Mouse (Mus musculus) thymus, adult 2 months (tissue): Measurements from ENCODE around the gene Akr1cl. TPM values are rescaled to one million over a fixed set of nuclear protein-coding genes. Genes with fewer than 3 reads are reported as not detected.

ENCODE experiments used
- DNase-seq: peaks from one replicate; pipeline ENCODE4 v3.0.0; 2021
- H3K27ac ChIP-seq: fragments of 200-500 bp; 2 replicates; pipeline ENCODE4 v1.5.1; 2012; ENCODE audit warnings: low read length, control low read depth; ENCODE audit not compliant: control insufficient read depth, insufficient read depth
- H3K27me3 ChIP-seq: fragments of 200-500 bp; 2 replicates; pipeline ENCODE4 v1.6.1; 2012; ENCODE audit warnings: mild to moderate bottlenecking, low read length, moderate library complexity, mixed read lengths; ENCODE audit not compliant: control insufficient read depth, insufficient read depth
- H3K36me3 ChIP-seq: fragments of 200-500 bp; 2 replicates; pipeline ENCODE4 v1.6.1; 2012; ENCODE audit warnings: mild to moderate bottlenecking, low read length, moderate library complexity; ENCODE audit not compliant: control insufficient read depth, insufficient read depth
- H3K4me1 ChIP-seq: fragments of 200-500 bp; replicated peaks from 2 replicates; pipeline ENCODE4 v1.6.1; 2012; ENCODE audit warnings: low read length; ENCODE audit not compliant: control insufficient read depth, insufficient read depth
- H3K4me3 ChIP-seq: fragments of 200-500 bp; 2 replicates; pipeline ENCODE4 v1.5.1; 2012; ENCODE audit warnings: mild to moderate bottlenecking, low read length, control low read depth, moderate library complexity; ENCODE audit not compliant: control insufficient read depth, insufficient read depth
- CTCF ChIP-seq: fragments of 200-500 bp; IDR thresholded peaks from 2 replicates; pipeline ENCODE4 v1.5.1; 2012; ENCODE audit warnings: mild to moderate bottlenecking, control low read depth, low read length, moderate library complexity, borderline replicate concordance; ENCODE audit not compliant: control insufficient read depth, poor library complexity, insufficient read depth; ENCODE audit errors: extremely low read depth
- POLR2A ChIP-seq: fragments of 200-500 bp; IDR thresholded peaks from 2 replicates; pipeline ENCODE4 v1.6.1; 2012; ENCODE audit warnings: mild to moderate bottlenecking, low read length, control low read depth, moderate library complexity; ENCODE audit not compliant: control insufficient read depth, poor library complexity, insufficient read depth; ENCODE audit errors: extremely low read depth
- WGBS: fragments of 180-500 bp; shearing (Covaris S2); methylation state at CpG from one replicate; pipeline ENCODE4 v1.1.7; 2018; 5-methylcytosine and 5-hydroxymethylcytosine counted together
- polyA plus RNA-seq: library from polyadenylated mRNA; depleted of rRNA; stranded (reverse); fragments of >200 nt; gene quantifications from 2 replicates; pipeline ENCODE4 v1.2.3, GENCODE M21; 2012; rRNA removed

The Akr1cl gene
- polyA plus RNA-seq, result 0.15 and 0.20 TPM in 2 replicates

- TF ChIP-seq CTCF, result no peak
- no peak for TF ChIP-seq POLR2A
Observed at GRCm38 (mm10) chr1:65032641-65033040, at the start of gene Akr1cl. Gene Akr1cl, minus strand, starts transcription at chr1:65032759.

GRCm38 (mm10) chr1:65082188-65082587 lies 49.6 kb upstream of the Akr1cl start, which contains the start of gene Crygb:
Gene Crygb, minus strand, starts transcription at chr1:65082288.
- TF ChIP-seq CTCF, result no peak
- no peak for TF ChIP-seq POLR2A
- Histone ChIP-seq H3K4me1 (no peaks in the 10 kb centered on the region), H3K27ac (no peak within 1 kb of the TSS), H3K4me3 (no peak within 1 kb of the TSS), H3K36me3 (no peaks in the 10 kb centered on the region), H3K27me3 (no peaks in the 10 kb centered on the region)
- WGBS, result 58% methylated on average over 7 of the region's 7 CpGs
- no peak for DNase-seq

More at GRCm38 (mm10) chr1:65032641-65033040, at the start of gene Akr1cl:
- Histone ChIP-seq H3K36me3 (no peaks in the 10 kb centered on the region), H3K4me1 (no peaks in the 10 kb centered on the region), H3K27me3 (no peaks in the 10 kb centered on the region), H3K4me3 (no peak within 1 kb of the TSS), H3K27ac (no peak within 1 kb of the TSS)
- DNase-seq, result no peak

GRCm38 (mm10) chr1:65075607-65076006 lies 43.0 kb upstream of the Akr1cl start:
- H3K4me1 ChIP-seq, result no peaks in the 10 kb centered on the region
- no peaks in the 10 kb centered on the region for H3K36me3 ChIP-seq
- H3K4me3 ChIP-seq, result no peak overlapping the region
- DNase-seq, result no peak
- no peaks in the 10 kb centered on the region for H3K27me3 ChIP-seq
- no peak overlapping the region for H3K27ac ChIP-seq
- TF ChIP-seq POLR2A (no peak), CTCF (no peak)
- WGBS, result 35% methylated on average over 5 of the region's 5 CpGs

- WGBS, result 86% methylated on average over 6 of the region's 6 CpGs
- H3K4me3 ChIP-seq, result no peak within 1 kb of the TSS
- H3K4me1 ChIP-seq, result no peaks in the 10 kb centered on the region
- TF ChIP-seq POLR2A (no peak), CTCF (no peak)
- no peak within 1 kb of the TSS for H3K27ac ChIP-seq
- no peaks in the 10 kb centered on the region for H3K27me3 ChIP-seq
- H3K36me3 ChIP-seq, result no peaks in the 10 kb centered on the region
- no peak for DNase-seq
Observed at GRCm38 (mm10) chr1:65073589-65073988, 41.0 kb upstream of the Akr1cl start, which contains the start of gene Crygc. Gene Crygc, minus strand, starts transcription at chr1:65073689.

GRCm38 (mm10) chr1:65067842-65068241 lies 35.3 kb upstream of the Akr1cl start:
- Histone ChIP-seq H3K4me3 (no peak overlapping the region), H3K27ac (no peak overlapping the region), H3K4me1 (no peaks in the 10 kb centered on the region), H3K27me3 (no peaks in the 10 kb centered on the region), H3K36me3 (no peaks in the 10 kb centered on the region)
- no peak for DNase-seq
- TF ChIP-seq CTCF (no peak), POLR2A (no peak)

GRCm38 (mm10) chr1:65064201-65064600 lies 31.6 kb upstream of the Akr1cl start:
- no peak for DNase-seq
- TF ChIP-seq CTCF (no peak), POLR2A (no peak)
- Histone ChIP-seq H3K36me3 (no peaks in the 10 kb centered on the region), H3K4me3 (no peak overlapping the region), H3K27ac (no peak overlapping the region), H3K27me3 (no peaks in the 10 kb centered on the region), H3K4me1 (no peaks in the 10 kb centered on the region)
- WGBS, result 95% methylated on average over 15 of the region's 15 CpGs

GRCm38 (mm10) chr1:65063352-65063751 lies 30.8 kb upstream of the Akr1cl start, which contains the start of gene Crygd:
Gene Crygd, minus strand, starts transcription at chr1:65063452.
- no peak within 1 kb of the TSS for H3K27ac ChIP-seq
- H3K4me1 ChIP-seq, result no peaks in the 10 kb centered on the region
- no peak within 1 kb of the TSS for H3K4me3 ChIP-seq
- H3K27me3 ChIP-seq, result no peaks in the 10 kb centered on the region
- no peaks in the 10 kb centered on the region for H3K36me3 ChIP-seq
- no peak for DNase-seq
- TF ChIP-seq CTCF (no peak), POLR2A (no peak)
- 93% methylated on average over 8 of the region's 8 CpGs for WGBS
